Mouse (Mus musculus): ENCODE measurements around the gene Irgq. TPM values are rescaled to one million over a fixed set of nuclear protein-coding genes. Genes with fewer than 3 reads are reported as not detected.

Gene Irgq
- polyA plus RNA-seq, 1 experiment from 2014 or later, result 5.5 TPM

Other genes starting within 250 kb of the Irgq start
- 26.2 and 26.8 TPM in 2 replicates for gene Zfp61, start 229.5 kb upstream of the Irgq start, polyA plus RNA-seq (2015; fragmentation: Nextera tagmentation; extraction: Ambion mirVana)
- gene Zfp94, start 214.0 kb upstream of the Irgq start, polyA plus RNA-seq (2015; fragmentation: Nextera tagmentation; extraction: Ambion mirVana), result 4.6 and 5.5 TPM in 2 replicates
- gene Tescl, start 196.8 kb upstream of the Irgq start, polyA plus RNA-seq (2015; fragmentation: Nextera tagmentation; extraction: Ambion mirVana), result not detected in 2 replicates
- gene Lypd5, start 181.5 kb upstream of the Irgq start, polyA plus RNA-seq (2015; fragmentation: Nextera tagmentation; extraction: Ambion mirVana), result 0.05 TPM in 1 of 2 replicates, not detected in the other
- gene Kcnn4, start 160.4 kb upstream of the Irgq start, polyA plus RNA-seq (2015; fragmentation: Nextera tagmentation; extraction: Ambion mirVana), result 105 and 120 TPM in 2 replicates
- gene Smg9, start 131.1 kb upstream of the Irgq start, polyA plus RNA-seq (2015; fragmentation: Nextera tagmentation; extraction: Ambion mirVana), result 30.2 and 33.3 TPM in 2 replicates
- gene Irgc1, start 78.4 kb upstream of the Irgq start, polyA plus RNA-seq (2015; fragmentation: Nextera tagmentation; extraction: Ambion mirVana), result 0.18 and 0.22 TPM in 2 replicates
- gene Plaur, start 68.2 kb upstream of the Irgq start, polyA plus RNA-seq (2015; fragmentation: Nextera tagmentation; extraction: Ambion mirVana), result 3.0 and 3.4 TPM in 2 replicates
- gene Cadm4, start 48.7 kb upstream of the Irgq start, polyA plus RNA-seq (2015; fragmentation: Nextera tagmentation; extraction: Ambion mirVana), result 0.71 and 0.83 TPM in 2 replicates
- 16.5 and 16.7 TPM in 2 replicates for gene Zfp428, start 23.7 kb upstream of the Irgq start, polyA plus RNA-seq (2015; fragmentation: Nextera tagmentation; extraction: Ambion mirVana)
- 0.07 TPM in 1 of 2 replicates, not detected in the other for gene AC161166.1, start 18.2 kb upstream of the Irgq start, polyA plus RNA-seq (2015; fragmentation: Nextera tagmentation; extraction: Ambion mirVana)
- gene Pinlyp, start 15.4 kb downstream of the Irgq start, polyA plus RNA-seq (2015; fragmentation: Nextera tagmentation; extraction: Ambion mirVana), result 1.8 and 2.4 TPM in 2 replicates
- 61.0 and 66.5 TPM in 2 replicates for gene Xrcc1, start 15.6 kb downstream of the Irgq start, polyA plus RNA-seq (2015; fragmentation: Nextera tagmentation; extraction: Ambion mirVana)
- gene Ethe1, start 56.9 kb downstream of the Irgq start, polyA plus RNA-seq (2015; fragmentation: Nextera tagmentation; extraction: Ambion mirVana), result 39.2 and 39.9 TPM in 2 replicates
- 0.48 and 0.71 TPM in 2 replicates for gene Zfp575, start 57.0 kb downstream of the Irgq start, polyA plus RNA-seq (2015; fragmentation: Nextera tagmentation; extraction: Ambion mirVana)
- 0.47 and 0.73 TPM in 2 replicates for gene Phldb3, start 80.1 kb downstream of the Irgq start, polyA plus RNA-seq (2015; fragmentation: Nextera tagmentation; extraction: Ambion mirVana)
- gene Lypd3, start 105.9 kb downstream of the Irgq start, polyA plus RNA-seq (2015; fragmentation: Nextera tagmentation; extraction: Ambion mirVana), result 1.8 and 2.2 TPM in 2 replicates
- gene Tex101, start 146.0 kb downstream of the Irgq start, polyA plus RNA-seq (2015; fragmentation: Nextera tagmentation; extraction: Ambion mirVana), result not detected in 2 replicates
- not detected in 2 replicates for gene BC049730, start 178.6 kb downstream of the Irgq start, polyA plus RNA-seq (2015; fragmentation: Nextera tagmentation; extraction: Ambion mirVana)
- 0.31 TPM in 1 of 2 replicates, not detected in the other for gene Gm4763, start 196.2 kb downstream of the Irgq start, polyA plus RNA-seq (2015; fragmentation: Nextera tagmentation; extraction: Ambion mirVana)
- gene Cd177, start 229.6 kb downstream of the Irgq start, polyA plus RNA-seq (2015; fragmentation: Nextera tagmentation; extraction: Ambion mirVana), result 0.49 and 0.86 TPM in 2 replicates
- gene Ceacam10, start 246.5 kb downstream of the Irgq start, polyA plus RNA-seq (2015; fragmentation: Nextera tagmentation; extraction: Ambion mirVana), result 0.98 and 1.1 TPM in 2 replicates